Mouse (Mus musculus) ES-E14 (cell line): ENCODE data around the gene Sh3pxd2a. TPM values are rescaled to one million over a fixed set of nuclear protein-coding genes. Genes with fewer than 3 reads are reported as not detected.

Experiments used
- DNase-seq: peaks from one replicate; pipeline ENCODE4 v3.0.0-alpha.2; 2013; ENCODE audit warnings: low read depth, low spot score
- H3K27ac ChIP-seq: 2 replicates; pipeline ENCODE4 v1.5.1; 2012; ENCODE audit warnings: low read depth, mild to moderate bottlenecking, low read length, moderate library complexity, mixed read lengths; ENCODE audit not compliant: poor library complexity, insufficient read depth, severe bottlenecking
- H3K36me3 ChIP-seq: 2 replicates; pipeline ENCODE4 v1.6.1; 2012; ENCODE audit warnings: mild to moderate bottlenecking, low read length, moderate library complexity, mixed read lengths; ENCODE audit not compliant: control insufficient read depth, poor library complexity, insufficient read depth, severe bottlenecking
- H3K4me1 ChIP-seq, 2 experiments: fragments of 150-350 bp in 1 of 2; sonication (generic) in 1 of 2; 2 replicates each; pipeline ENCODE4 v1.6.1; 2012; ENCODE audit warnings: low read length in 2 of 2, mild to moderate bottlenecking in 1 of 2, mixed read lengths in 1 of 2; ENCODE audit not compliant: control insufficient read depth in 2 of 2, insufficient read depth in 2 of 2, poor library complexity in 1 of 2
- H3K4me3 ChIP-seq, 2 experiments: fragments of 150-350 bp in 1 of 2; sonication (generic) in 1 of 2; 2 replicates each; pipeline ENCODE4 v1.5.1; 2012; ENCODE audit warnings: low read length in 2 of 2, low read depth in 1 of 2, mild to moderate bottlenecking in 1 of 2, mixed read lengths in 1 of 2; ENCODE audit not compliant: insufficient read depth in 1 of 2, poor library complexity in 1 of 2, severe bottlenecking in 1 of 2
- H3K9ac ChIP-seq: 2 replicates; pipeline ENCODE4 v1.6.1; 2012; ENCODE audit warnings: low read depth, mild to moderate bottlenecking, low read length, mixed read lengths; ENCODE audit not compliant: poor library complexity, insufficient read depth, severe bottlenecking
- H3K9me3 ChIP-seq: fragments of 150-350 bp; sonication (generic); 2 replicates; pipeline ENCODE4 v1.6.1; 2012; ENCODE audit warnings: low read depth, mild to moderate bottlenecking, low read length; ENCODE audit not compliant: control insufficient read depth, insufficient read depth
- CHD2 ChIP-seq: IDR thresholded peaks from 2 replicates; pipeline ENCODE4 v1.6.1; 2014; ENCODE audit warnings: mild to moderate bottlenecking, low read depth, low read length, inconsistent platforms
- HCFC1 ChIP-seq: IDR thresholded peaks from 2 replicates; pipeline ENCODE4 v1.6.1; 2012; ENCODE audit warnings: low read length, inconsistent platforms, borderline replicate concordance; ENCODE audit not compliant: insufficient read depth
- MAFK ChIP-seq: IDR thresholded peaks from 2 replicates; pipeline ENCODE4 v1.6.1; 2014; ENCODE audit warnings: mild to moderate bottlenecking, low read depth, low read length, inconsistent platforms; ENCODE audit not compliant: insufficient read depth
- ZC3H11A ChIP-seq: IDR thresholded peaks from 2 replicates; pipeline ENCODE4 v1.6.1; 2012; ENCODE audit warnings: low read depth, mild to moderate bottlenecking, inconsistent platforms, low read length, borderline replicate concordance
- ZNF384 ChIP-seq: IDR thresholded peaks from 2 replicates; pipeline ENCODE4 v1.6.1; 2012; ENCODE audit warnings: low read depth, low read length, inconsistent platforms
- in situ Hi-C, 2 experiments: fragments of 600-800 bp; cut with MboI; formaldehyde crosslinking; loops; one replicate each; pipeline ENCODE4 v1.15.1; 2025; ENCODE audit warnings: low sequenced_read_pairs in 2 of 2, inconsistent platforms in 1 of 2; ENCODE audit not compliant: unreplicated experiment in 2 of 2
- total RNA-seq: library from RNA; depleted of rRNA; stranded (reverse); fragments of 300-350 nt; gene quantifications from 2 replicates; pipeline ENCODE4 v1.2.3, GENCODE M21; 2012

Sh3pxd2a gene
- total RNA-seq, 1 experiment: 13.0 TPM

DNA sequence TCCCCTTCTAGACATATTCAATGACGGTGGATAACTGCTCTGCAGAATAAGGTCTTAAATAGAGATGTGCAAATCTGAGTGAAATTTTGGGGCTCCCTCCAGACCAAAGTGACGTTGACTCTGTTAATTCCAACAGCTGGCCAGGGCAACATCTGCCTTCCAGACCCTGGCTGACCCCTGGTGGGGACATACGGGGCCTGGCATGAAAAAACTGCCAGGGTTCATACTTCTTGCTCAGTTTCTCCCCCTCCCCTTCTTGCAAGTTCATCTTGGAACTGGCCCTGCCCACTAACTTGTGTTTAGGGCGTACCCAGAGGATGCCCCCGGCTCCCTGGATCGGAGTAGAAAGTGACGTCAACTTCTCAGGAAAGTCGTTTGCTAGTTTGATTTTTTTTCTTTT lies 2.6 kb upstream of the Sh3pxd2a start:
- in situ Hi-C loops: loop anchor here in 1 of 2 experiments (5.0 kb wide), 1 partner anchor 94 kb away; no protein-coding TSS in a partner anchor
- Histone ChIP-seq H3K4me3 (no peak overlapping the region), H3K9ac (no peak overlapping the region), H3K9me3 (no peaks in the 10 kb centered on the region), H3K36me3 (no peaks in the 10 kb centered on the region), H3K4me1 (peaks cover 0 to 4% of the 10 kb centered on the region in 2 experiments; a peak in 1 of 4 replicates), H3K27ac (no peak overlapping the region)
- DNase-seq: no peak
- TF ChIP-seq CHD2 (no peak), ZNF384 (no peak), ZC3H11A (no peak), HCFC1 (no peak), MAFK (no peak)

DNA sequence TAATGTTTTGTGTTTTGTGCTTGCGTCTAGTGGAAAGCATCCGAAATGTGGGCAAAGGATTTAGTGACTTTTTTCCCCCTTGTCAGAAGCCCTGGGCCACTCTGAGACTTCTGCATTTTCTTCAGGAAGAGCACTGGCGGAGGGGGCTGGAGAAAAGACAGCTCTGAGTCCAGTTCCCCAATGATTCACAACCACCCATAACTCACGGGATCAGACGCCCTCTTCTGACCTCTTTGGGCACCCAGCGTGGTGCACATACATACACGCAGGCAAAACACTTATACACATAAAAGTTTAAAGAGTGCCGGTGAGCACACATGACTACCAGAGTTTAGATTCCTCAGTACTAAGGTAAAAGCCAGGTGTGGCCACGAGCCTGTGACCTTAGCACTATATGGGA lies 1.3 kb upstream of the Sh3pxd2a start:
- TF ChIP-seq MAFK (no peak), ZNF384 (no peak), HCFC1 (no peak)
- H3K27ac ChIP-seq: no peak overlapping the region
- in situ Hi-C loops: loop anchor here in 1 of 2 experiments (5.0 kb wide), 1 partner anchor 93 kb away; no protein-coding TSS in a partner anchor

DNA sequence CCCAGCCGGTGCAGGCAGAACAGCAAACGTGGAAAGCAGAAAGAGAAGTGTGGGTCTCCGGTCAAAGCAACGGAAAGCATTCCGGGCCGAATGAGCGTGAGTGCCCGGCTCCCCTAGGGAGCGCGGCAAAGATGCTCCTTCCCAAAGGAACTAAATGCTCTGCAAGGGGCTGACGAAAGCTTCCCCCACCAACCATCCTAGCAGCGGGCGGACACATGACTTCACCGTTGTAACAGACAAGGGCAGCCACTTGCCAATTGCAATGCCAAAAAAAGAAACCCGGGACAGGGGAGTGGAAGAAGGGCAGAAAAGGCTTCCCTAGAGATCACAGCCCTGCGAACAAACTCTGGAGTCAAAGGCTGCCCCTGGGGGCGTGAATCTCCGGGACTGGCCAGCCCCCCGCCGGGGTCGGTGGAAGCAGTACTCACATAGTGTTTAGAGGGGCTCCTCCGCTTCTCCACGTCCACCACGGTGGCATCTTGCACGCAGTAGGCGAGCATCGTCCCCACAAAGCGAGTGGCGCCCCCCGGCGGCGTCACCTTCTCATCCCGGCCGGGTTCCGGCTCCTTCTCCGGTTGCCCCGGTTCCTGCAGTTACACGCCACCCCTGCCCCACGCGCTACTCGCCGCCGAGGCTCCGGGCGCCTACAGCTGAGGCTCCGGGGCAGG lies 431 bp downstream of the Sh3pxd2a start:
- Histone ChIP-seq H3K27ac (no peak overlapping the region), H3K4me1 (peaks cover 0 to 15% of the 10 kb centered on the region in 2 experiments; a peak in 1 of 4 replicates), H3K9me3 (no peaks in the 10 kb centered on the region), H3K9ac (peak overlapping the region; percentile 77), H3K36me3 (no peaks in the 10 kb centered on the region), H3K4me3 (peak overlapping the region; percentile 85 to 95)
- no peak for DNase-seq
- in situ Hi-C loops: no loop called here
- TF ChIP-seq HCFC1: no peak
- no peak for TF ChIP-seq ZNF384
- no peak for TF ChIP-seq ZC3H11A
- TF ChIP-seq MAFK: no peak
- no peak for TF ChIP-seq CHD2

More for the DNA sequence above, 1.3 kb upstream of the Sh3pxd2a start:
- H3K9ac ChIP-seq: no peak overlapping the region
- H3K9me3 ChIP-seq: no peaks in the 10 kb centered on the region
- no peaks in the 10 kb centered on the region for H3K36me3 ChIP-seq
- H3K4me1 ChIP-seq: peaks cover 0 to 8% of the 10 kb centered on the region in 2 experiments; a peak in 1 of 4 replicates
- DNase-seq: no peak
- H3K4me3 ChIP-seq: no peak overlapping the region

DNA sequence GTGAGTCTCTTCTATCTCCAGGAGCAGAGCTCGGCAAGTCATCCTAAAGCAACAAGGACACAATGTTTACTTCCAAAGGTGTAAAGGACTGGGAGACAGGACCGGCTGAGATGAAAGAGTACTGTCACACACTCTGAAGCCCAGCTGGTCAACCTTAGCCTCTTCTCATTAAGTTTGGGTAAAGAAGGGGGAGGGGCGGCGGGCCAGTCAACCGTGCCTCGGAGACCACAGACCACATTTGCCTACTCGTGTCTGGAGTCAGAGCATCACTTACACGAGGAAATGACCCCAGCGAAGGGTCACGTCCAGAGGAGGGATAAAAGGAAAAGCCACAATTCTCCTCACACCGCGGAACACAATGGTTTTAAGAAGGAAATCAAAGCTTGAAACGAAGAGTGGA lies 995 bp downstream of the Sh3pxd2a start:
- no peaks in the 10 kb centered on the region for H3K36me3 ChIP-seq
- TF ChIP-seq HCFC1: no peak
- TF ChIP-seq ZC3H11A: no peak
- TF ChIP-seq CHD2: no peak
- TF ChIP-seq ZNF384: no peak
- no peak for TF ChIP-seq MAFK
- in situ Hi-C loops: no loop called here
- DNase-seq: no peak
- H3K4me1 ChIP-seq: peaks cover 0 to 16% of the 10 kb centered on the region in 2 experiments; a peak in 1 of 4 replicates
- peak overlapping the region; percentile 85 to 95 for H3K4me3 ChIP-seq
- peak overlapping the region; percentile 77 for H3K9ac ChIP-seq
- no peak overlapping the region for H3K27ac ChIP-seq
- H3K9me3 ChIP-seq: no peaks in the 10 kb centered on the region

DNA sequence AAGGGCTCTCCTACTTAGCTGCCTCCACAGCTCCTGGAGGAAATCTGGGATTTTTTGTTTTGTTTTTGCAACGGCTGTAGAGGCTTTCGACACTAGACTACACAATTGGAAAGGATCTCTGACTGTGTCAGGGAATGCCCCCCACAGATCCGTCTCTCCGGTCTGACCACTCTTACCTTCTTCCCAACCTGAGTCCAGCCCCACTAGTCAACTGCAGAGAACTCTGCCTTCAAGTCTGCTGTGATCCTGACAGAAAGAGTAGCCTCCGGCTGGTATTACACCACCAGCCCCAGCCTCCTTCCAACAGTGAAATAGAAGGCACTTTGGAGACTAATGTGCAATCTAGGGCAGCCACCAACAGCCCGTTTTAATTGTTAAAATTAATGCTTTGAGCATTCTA lies 1.5 kb downstream of the Sh3pxd2a start:
- no peak for DNase-seq
- in situ Hi-C loops: no loop called here
- no peak for TF ChIP-seq CHD2
- TF ChIP-seq HCFC1: no peak
- no peak for TF ChIP-seq MAFK
- TF ChIP-seq ZC3H11A: no peak
- no peak for TF ChIP-seq ZNF384
- Histone ChIP-seq H3K9ac (no peak overlapping the region), H3K27ac (no peak overlapping the region), H3K36me3 (no peaks in the 10 kb centered on the region), H3K4me3 (0 out of 4 replicates have a peak overlapping the region, but pooled peaks of 1 of the 2 experiments have one; percentile 95), H3K4me1 (peaks cover 0 to 20% of the 10 kb centered on the region in 2 experiments; a peak in 1 of 4 replicates), H3K9me3 (no peaks in the 10 kb centered on the region)
